ENCODE assay signal across 14 mouse cellular contexts in genomic region chr3:90614611-90615251, GRCm38 (mm10). TPM values are rescaled to one million over a fixed set of nuclear protein-coding genes. Genes with fewer than 3 reads are reported as not detected.
A peak's percentile ranks its signal among the peaks of the same experiment; 100 is the strongest.
DNase-seq lines count a peak whose midpoint lies in the region; ATAC-seq and TF ChIP-seq lines count a peak whose summit lies in the region.
"Had no signal": no experiment of that assay in that cellular context is flagged by ENCODE, and none has a peak within 500 bp of the region (broad histone marks: within the 10 kb centered on the region; RNA-seq: fewer than 3 reads in every experiment).

No protein-coding gene starts in this region.

- peaks cover 6% of the 10 kb centered on the region for H3K4me1 ChIP-seq in forebrain, embryonic 12.5 days
- peaks cover 6% of the 10 kb centered on the region for H3K4me1 ChIP-seq in forebrain, embryonic 16.5 days (replicated peaks; ENCODE audit: control insufficient read depth, insufficient read depth, low read length)
- H3K4me1 ChIP-seq in limb, embryonic 11.5 days (ENCODE audit: control insufficient read depth, insufficient read depth, low read length): no peaks in the 10 kb centered on the region
- peaks cover 20% of the 10 kb centered on the region for H3K4me1 ChIP-seq in limb, embryonic 10.5 days
- H3K4me1 ChIP-seq in bone marrow, adult 2 months (ENCODE audit: control insufficient read depth, insufficient read depth, low read length): peaks cover 1% of the 10 kb centered on the region; the same call in 1 of the 2 replicates

- no peak overlapping the region for H3K4me2 ChIP-seq in forebrain, embryonic 12.5 days
- H3K4me2 ChIP-seq in forebrain, embryonic 16.5 days (ENCODE audit: low read length): no peak overlapping the region
- H3K4me2 ChIP-seq in limb, embryonic 11.5 days (ENCODE audit: low read depth, severe bottlenecking): no peak overlapping the region
- H3K4me2 ChIP-seq: hindbrain, embryonic 12.5 days; limb, embryonic 12.5 days; midbrain, embryonic 12.5 days had no signal

- ATAC-seq in forebrain, embryonic 12.5 days (ENCODE audit: low FRiP score): 0 out of 2 replicates have a peak, but pooled peaks have one; percentile 2
- no peak for ATAC-seq in forebrain, embryonic 16.5 days
- ATAC-seq in limb, embryonic 11.5 days (ENCODE audit: insufficient number of reproducible peaks, low FRiP score, low TSS enrichment, low read depth): 0 out of 2 replicates have a peak, but pooled peaks have one; percentile 9
- ATAC-seq in CD4-positive, CD25-positive, alpha-beta regulatory T cell, adult 4 months: no peak

- no peak for TF ChIP-seq POLR2A in bone marrow, adult 2 months (IDR thresholded peaks at IDR 0.05; ENCODE audit: borderline replicate concordance, control insufficient read depth, low read depth, low read length)

- no peaks in the 10 kb centered on the region for H3K36me3 ChIP-seq in forebrain, embryonic 12.5 days (replicated peaks)
- H3K36me3 ChIP-seq in forebrain, embryonic 16.5 days (ENCODE audit: control insufficient read depth, insufficient read depth): no peaks in the 10 kb centered on the region
- H3K36me3 ChIP-seq in limb, embryonic 11.5 days (ENCODE audit: control insufficient read depth, insufficient read depth, low read length): no peaks in the 10 kb centered on the region
- H3K36me3 ChIP-seq in limb, embryonic 10.5 days: no peaks in the 10 kb centered on the region
- H3K36me3 ChIP-seq: hindbrain, embryonic 12.5 days; limb, embryonic 12.5 days; midbrain, embryonic 12.5 days had no signal

- DNase-seq in limb, embryonic 11.5 days (ENCODE audit: low spot score): no peak
- no peak for DNase-seq in limb, embryonic 10.5 days (ENCODE audit: low spot score)
- peak; percentile 43 for DNase-seq in lung, postnatal 36 days
- DNase-seq in embryo, embryonic 10.5 days (ENCODE audit: low spot score): no peak

- H3K4me3 ChIP-seq in forebrain, embryonic 12.5 days (replicated peaks): no peak overlapping the region
- H3K4me3 ChIP-seq in forebrain, embryonic 16.5 days (replicated peaks; ENCODE audit: low read length): no peak overlapping the region
- H3K4me3 ChIP-seq in limb, embryonic 11.5 days (ENCODE audit: low read depth, low read length): no peak overlapping the region
- no peak overlapping the region for H3K4me3 ChIP-seq in limb, embryonic 10.5 days
- H3K4me3 ChIP-seq in bone marrow, adult 2 months (replicated peaks; ENCODE audit: control insufficient read depth, low read depth, low read length): peak overlapping the region; percentile 63
- H3K4me3 ChIP-seq: hindbrain, embryonic 12.5 days; limb, embryonic 12.5 days; midbrain, embryonic 12.5 days had no signal

- no peaks in the 10 kb centered on the region; the same call in 1 of the 2 replicates for H3K9me3 ChIP-seq in forebrain, embryonic 12.5 days
- H3K9me3 ChIP-seq in forebrain, embryonic 16.5 days (ENCODE audit: control insufficient read depth, low read length): no peaks in the 10 kb centered on the region
- H3K9me3 ChIP-seq in limb, embryonic 11.5 days (ENCODE audit: control insufficient read depth, low read length): no peaks in the 10 kb centered on the region
- H3K9me3 ChIP-seq in limb, embryonic 10.5 days (replicated peaks): no peaks in the 10 kb centered on the region
- H3K9me3 ChIP-seq: hindbrain, embryonic 12.5 days had no signal

- no peak for TF ChIP-seq CTCF in bone marrow, adult 2 months (IDR thresholded peaks at IDR 0.05; ENCODE audit: control insufficient read depth, insufficient read depth, low read length)

- H3K27ac ChIP-seq in forebrain, embryonic 12.5 days: no peak overlapping the region
- no peak overlapping the region for H3K27ac ChIP-seq in forebrain, embryonic 16.5 days (ENCODE audit: low read length)
- no peak overlapping the region for H3K27ac ChIP-seq in limb, embryonic 11.5 days (replicated peaks; ENCODE audit: low read depth, low read length)
- no peak overlapping the region for H3K27ac ChIP-seq in limb, embryonic 10.5 days
- peak overlapping the region; percentile 9; the same call in 1 of the 2 replicates for H3K27ac ChIP-seq in bone marrow, adult 2 months (ENCODE audit: control insufficient read depth, insufficient read depth, low read depth, low read length, poor library complexity)
- H3K27ac ChIP-seq: hindbrain, embryonic 12.5 days; limb, embryonic 12.5 days; midbrain, embryonic 12.5 days had no signal

- peaks cover 21% of the 10 kb centered on the region for H3K27me3 ChIP-seq in forebrain, embryonic 12.5 days
- no peaks in the 10 kb centered on the region for H3K27me3 ChIP-seq in forebrain, embryonic 16.5 days (replicated peaks; ENCODE audit: control insufficient read depth, insufficient read depth, low read length)
- no peaks in the 10 kb centered on the region; the same call in 1 of the 2 replicates for H3K27me3 ChIP-seq in limb, embryonic 11.5 days (ENCODE audit: control insufficient read depth, insufficient read depth, low read length)
- peaks cover 10% of the 10 kb centered on the region for H3K27me3 ChIP-seq in limb, embryonic 10.5 days (ENCODE audit: low read depth, poor library complexity, severe bottlenecking)
- H3K27me3 ChIP-seq: limb, embryonic 12.5 days had no signal

- WGBS in forebrain, embryonic 12.5 days: 84% methylated on average over 11 of the region's 11 CpGs
- WGBS in forebrain, embryonic 16.5 days: 85% methylated on average over 11 of the region's 11 CpGs
- 85% methylated on average over 11 of the region's 11 CpGs for WGBS in limb, embryonic 11.5 days
- WGBS in limb, embryonic 10.5 days: 79% methylated on average over 11 of the region's 11 CpGs
- 71% methylated on average over 11 of the region's 11 CpGs for WGBS in bone marrow, adult 2 months

- no peak overlapping the region for H3K9ac ChIP-seq in forebrain, embryonic 12.5 days
- no peak overlapping the region for H3K9ac ChIP-seq in forebrain, embryonic 16.5 days (replicated peaks; ENCODE audit: low read depth, low read length)
- H3K9ac ChIP-seq in limb, embryonic 11.5 days (ENCODE audit: low read length): no peak overlapping the region
- H3K9ac ChIP-seq: hindbrain, embryonic 12.5 days; limb, embryonic 12.5 days; midbrain, embryonic 12.5 days had no signal

RNA-seq across cellular contexts. Expression of gene S100a6, which starts 2.0 kb away (rescaled TPM):
- 20.1 and 22.2 TPM in 2 replicates for polyA plus RNA-seq in forebrain, embryonic 12.5 days (2016; fragmentation: Nextera tagmentation; extraction: Ambion mirVana)
- 9.5 and 13.3 TPM in 2 replicates for polyA plus RNA-seq in forebrain, embryonic 16.5 days (2015; fragmentation: Nextera tagmentation; extraction: Ambion mirVana)
- 14.5 and 17.5 TPM in 2 replicates for polyA plus RNA-seq in limb, embryonic 11.5 days (2014; fragmentation: Nextera tagmentation; extraction: Ambion mirVana)
- 11.4 and 11.6 TPM in 2 replicates for polyA plus RNA-seq in limb, embryonic 10.5 days (2016; fragmentation: Nextera tagmentation; extraction: Ambion mirVana)
- polyA plus RNA-seq in bone marrow, adult 2 months (2011; ENCODE audit: insufficient read depth, insufficient read length, low replicate concordance, missing spikeins): 391 and 969 TPM in 2 replicates
- 100 to 1,000 TPM; 291 to 360 TPM for polyA plus RNA-seq in CD4-positive, CD25-positive, alpha-beta regulatory T cell, adult 4 months (2017; shearing (Covaris generic))

RNA-seq across cellular contexts. Expression of gene S100a5, which starts 6.4 kb away (rescaled TPM):
- 0.56 TPM in 1 of 2 replicates, not detected in the other for polyA plus RNA-seq in forebrain, embryonic 12.5 days (2016; fragmentation: Nextera tagmentation; extraction: Ambion mirVana)
- polyA plus RNA-seq in forebrain, embryonic 16.5 days (2015; fragmentation: Nextera tagmentation; extraction: Ambion mirVana): not detected in 2 replicates
- polyA plus RNA-seq in limb, embryonic 11.5 days (2014; fragmentation: Nextera tagmentation; extraction: Ambion mirVana): not detected in 2 replicates
- polyA plus RNA-seq in limb, embryonic 10.5 days (2016; fragmentation: Nextera tagmentation; extraction: Ambion mirVana): not detected in 2 replicates
- not detected in 2 replicates for polyA plus RNA-seq in bone marrow, adult 2 months (2011; ENCODE audit: insufficient read depth, insufficient read length, low replicate concordance, missing spikeins)
- polyA plus RNA-seq in CD4-positive, CD25-positive, alpha-beta regulatory T cell, adult 4 months (2017; shearing (Covaris generic)): not detected
- polyA plus RNA-seq: brain, embryonic 14.5 days; hindbrain, embryonic 12.5 days; limb, embryonic 12.5 days; midbrain, embryonic 12.5 days; neural tube, embryonic 14.5 days had no signal

RNA-seq across cellular contexts. Expression of gene S100a4, which starts 11.2 kb away (rescaled TPM):
- polyA plus RNA-seq in forebrain, embryonic 12.5 days (2016; fragmentation: Nextera tagmentation; extraction: Ambion mirVana): 1.6 and 1.7 TPM in 2 replicates
- polyA plus RNA-seq in forebrain, embryonic 16.5 days (2015; fragmentation: Nextera tagmentation; extraction: Ambion mirVana): 0.65 and 1.3 TPM in 2 replicates
- 0.72 and 1.0 TPM in 2 replicates for polyA plus RNA-seq in limb, embryonic 11.5 days (2014; fragmentation: Nextera tagmentation; extraction: Ambion mirVana)
- 0.34 and 0.64 TPM in 2 replicates for polyA plus RNA-seq in limb, embryonic 10.5 days (2016; fragmentation: Nextera tagmentation; extraction: Ambion mirVana)
- polyA plus RNA-seq in bone marrow, adult 2 months (2011; ENCODE audit: insufficient read depth, insufficient read length, low replicate concordance, missing spikeins): 71.4 and 238 TPM in 2 replicates
- polyA plus RNA-seq in CD4-positive, CD25-positive, alpha-beta regulatory T cell, adult 4 months (2017; shearing (Covaris generic)): 100 to 1,000 TPM in 1 of 2 experiments, 10 to 100 TPM in 1; 74.9 to 104 TPM
- polyA plus RNA-seq: neural tube, embryonic 14.5 days had no signal

RNA-seq across cellular contexts. Expression of gene Gm42674, which starts 13.0 kb away (rescaled TPM):
- not detected in 2 replicates for polyA plus RNA-seq in forebrain, embryonic 12.5 days (2016; fragmentation: Nextera tagmentation; extraction: Ambion mirVana)
- not detected in 2 replicates for polyA plus RNA-seq in forebrain, embryonic 16.5 days (2015; fragmentation: Nextera tagmentation; extraction: Ambion mirVana)
- polyA plus RNA-seq in limb, embryonic 11.5 days (2014; fragmentation: Nextera tagmentation; extraction: Ambion mirVana): not detected in 2 replicates
- not detected in 2 replicates for polyA plus RNA-seq in limb, embryonic 10.5 days (2016; fragmentation: Nextera tagmentation; extraction: Ambion mirVana)
- polyA plus RNA-seq in bone marrow, adult 2 months (2011; ENCODE audit: insufficient read depth, insufficient read length, low replicate concordance, missing spikeins): not detected in 2 replicates
- polyA plus RNA-seq in CD4-positive, CD25-positive, alpha-beta regulatory T cell, adult 4 months (2017; shearing (Covaris generic)): not detected
- polyA plus RNA-seq: brain, embryonic 14.5 days; hindbrain, embryonic 12.5 days; limb, embryonic 12.5 days; midbrain, embryonic 12.5 days; neural tube, embryonic 14.5 days; thymus, postnatal 0 days had no signal

RNA-seq across cellular contexts. Expression of gene S100a2, which starts 24.7 kb away (rescaled TPM):
- not detected in 2 replicates for polyA plus RNA-seq in forebrain, embryonic 12.5 days (2016; fragmentation: Nextera tagmentation; extraction: Ambion mirVana)
- not detected in 2 replicates for polyA plus RNA-seq in forebrain, embryonic 16.5 days (2015; fragmentation: Nextera tagmentation; extraction: Ambion mirVana)
- polyA plus RNA-seq in limb, embryonic 11.5 days (2014; fragmentation: Nextera tagmentation; extraction: Ambion mirVana): not detected in 2 replicates
- not detected in 2 replicates for polyA plus RNA-seq in limb, embryonic 10.5 days (2016; fragmentation: Nextera tagmentation; extraction: Ambion mirVana)
- not detected in 2 replicates for polyA plus RNA-seq in bone marrow, adult 2 months (2011; ENCODE audit: insufficient read depth, insufficient read length, low replicate concordance, missing spikeins)
- polyA plus RNA-seq in CD4-positive, CD25-positive, alpha-beta regulatory T cell, adult 4 months (2017; shearing (Covaris generic)): not detected
- polyA plus RNA-seq: brain, embryonic 14.5 days; hindbrain, embryonic 12.5 days; limb, embryonic 12.5 days; midbrain, embryonic 12.5 days; neural tube, embryonic 14.5 days had no signal

Comparison
In these comparisons a context has a peak if more than half of its experiments do, and no peak if none do; other contexts are left out.
1. ATAC-seq: peak in forebrain, embryonic 12.5 days (single experiment) and limb, embryonic 11.5 days (single experiment); none in forebrain, embryonic 16.5 days (single experiment) and CD4-positive, CD25-positive, alpha-beta regulatory T cell, adult 4 months (single experiment).
2. RNA of gene S100a6, which starts 2.0 kb away (polyA plus RNA-seq): 391 to 969 TPM in bone marrow, adult 2 months and 291 to 360 TPM in CD4-positive, CD25-positive, alpha-beta regulatory T cell, adult 4 months; 20.1 to 22.2 TPM in forebrain, embryonic 12.5 days, 14.5 to 17.5 TPM in limb, embryonic 11.5 days, 11.4 to 11.6 TPM in limb, embryonic 10.5 days and 9.5 to 13.3 TPM in forebrain, embryonic 16.5 days; every median in the first group is over 10 times any median in the second.
3. RNA of gene S100a4, which starts 11.2 kb away (polyA plus RNA-seq): 71.4 to 238 TPM in bone marrow, adult 2 months and 74.9 to 104 TPM in CD4-positive, CD25-positive, alpha-beta regulatory T cell, adult 4 months; 1.6 to 1.7 TPM in forebrain, embryonic 12.5 days, 0.72 to 1.0 TPM in limb, embryonic 11.5 days, 0.65 to 1.3 TPM in forebrain, embryonic 16.5 days and 0.34 to 0.64 TPM in limb, embryonic 10.5 days; every median in the first group is over 10 times any median in the second.